Mouse (Mus musculus): ENCODE measurements around the gene Fbxo9. TPM values are rescaled to one million over a fixed set of nuclear protein-coding genes. Genes with fewer than 3 reads are reported as not detected.

Gene Fbxo9
- total and polyA plus RNA-seq, 3 experiments, result 14.3 to 24.2 (median 18.3) TPM

- in situ Hi-C loops (cut with MboI; ENCODE audit: low pct_ligation_motif_present, low pct_unique_long_range_greater_than_20kb, low sequenced_read_pairs) (no loop called here), dilution Hi-C loops (cut with MboI; ENCODE audit: extremely low pct_ligation_motif_present, extremely low pct_unique_long_range_greater_than_20kb, low sequenced_read_pairs) (no loop called here)
- Histone ChIP-seq H3K9me3 (replicated peaks; ENCODE audit: low read length) (peaks cover 11% of the 10 kb centered on the region), H3K79me2 (replicated peaks; ENCODE audit: control insufficient read depth, extremely low read depth, insufficient read depth, poor library complexity, severe bottlenecking) (no peaks in the 10 kb centered on the region), H3K9ac (ENCODE audit: insufficient read depth, low read depth) (no peak overlapping the region), H3K27me3 (replicated peaks) (no peaks in the 10 kb centered on the region), H3K4me2 (ENCODE audit: insufficient read depth, low read depth, poor library complexity, severe bottlenecking) (no peak overlapping the region), H3K36me3 (replicated peaks in 1 of 2; ENCODE audit: control insufficient read depth in 1 of 2, insufficient read depth in 1 of 2, low read length in 1 of 2) (peaks cover 37 to 73% of the 10 kb centered on the region in 2 experiments), H3K4me3 (replicated peaks in 1 of 3; ENCODE audit: low read depth in 2 of 3, low read length in 2 of 3, poor library complexity in 1 of 3) (no peak overlapping the region), H3K27ac (ENCODE audit: insufficient read depth, low read depth) (no peak overlapping the region), H3K4me1 (ENCODE audit: control insufficient read depth in 1 of 2, insufficient read depth in 2 of 2) (peaks cover 0 to 4% of the 10 kb centered on the region in 2 experiments; a peak in 2 of 4 replicates)
- no peak for TF ChIP-seq CHD1 (IDR thresholded peaks at IDR 0.05; ENCODE audit: low read depth, low read length)
- no peak for DNase-seq (ENCODE audit: extremely low read depth)
Measured at GRCm38 (mm10) chr9:78095686-78096085, 13.2 kb downstream of the Fbxo9 start.

DNA sequence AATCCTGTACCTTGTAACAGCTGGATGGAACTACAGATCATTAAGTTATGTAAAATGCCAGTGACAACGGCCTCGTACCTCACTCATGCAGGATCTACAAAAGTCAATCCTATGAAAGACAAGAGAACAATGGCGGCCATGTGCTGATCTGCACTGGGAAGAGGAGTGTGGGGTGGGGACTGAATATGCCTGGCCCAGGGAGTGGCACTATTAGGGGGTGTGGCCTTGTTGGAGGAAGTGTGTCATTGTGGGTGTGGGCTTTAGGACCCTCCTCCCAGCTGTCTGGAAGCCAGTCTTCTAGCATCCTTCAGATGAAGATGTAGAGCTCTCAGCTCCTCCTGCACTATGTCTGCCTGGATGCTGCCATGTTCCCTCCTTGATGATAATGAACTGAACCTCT, 18.3 kb downstream of the Fbxo9 start:
- Histone ChIP-seq H3K36me3 (replicated peaks in 1 of 2; ENCODE audit: control insufficient read depth in 1 of 2, insufficient read depth in 1 of 2, low read length in 1 of 2) (peaks cover 24 to 68% of the 10 kb centered on the region in 2 experiments), H3K79me2 (replicated peaks; ENCODE audit: control insufficient read depth, extremely low read depth, insufficient read depth, poor library complexity, severe bottlenecking) (no peaks in the 10 kb centered on the region), H3K4me3 (replicated peaks in 1 of 3; ENCODE audit: low read depth in 2 of 3, low read length in 2 of 3, poor library complexity in 1 of 3) (no peak overlapping the region), H3K27me3 (replicated peaks) (no peaks in the 10 kb centered on the region), H3K9ac (ENCODE audit: insufficient read depth, low read depth) (no peak overlapping the region), H3K9me3 (replicated peaks; ENCODE audit: low read length) (no peaks in the 10 kb centered on the region), H3K27ac (ENCODE audit: insufficient read depth, low read depth) (no peak overlapping the region), H3K4me2 (ENCODE audit: insufficient read depth, low read depth, poor library complexity, severe bottlenecking) (no peak overlapping the region), H3K4me1 (ENCODE audit: control insufficient read depth in 1 of 2, insufficient read depth in 2 of 2) (peaks cover 0 to 17% of the 10 kb centered on the region in 2 experiments; a peak in 2 of 4 replicates)
- no peak for DNase-seq (ENCODE audit: extremely low read depth)
- dilution Hi-C loops (cut with MboI; ENCODE audit: extremely low pct_ligation_motif_present, extremely low pct_unique_long_range_greater_than_20kb, low sequenced_read_pairs), result no loop called here
- TF ChIP-seq USF1 (IDR thresholded peaks at IDR 0.05; ENCODE audit: low read depth, low read length) (no peak), BHLHE40 (IDR thresholded peaks at IDR 0.05; ENCODE audit: low read depth, low read length) (no peak), ELF1 (IDR thresholded peaks at IDR 0.05; ENCODE audit: low read depth, low read length) (no peak), IRF4 (IDR thresholded peaks at IDR 0.05; ENCODE audit: low read depth, low read length) (no peak), CHD2 (IDR thresholded peaks at IDR 0.05; ENCODE audit: low read length) (no peak), CHD1 (IDR thresholded peaks at IDR 0.05; ENCODE audit: low read depth, low read length) (no peak), MAFK (IDR thresholded peaks at IDR 0.05; ENCODE audit: insufficient replicate concordance, low read length) (no peak), EP300 (IDR thresholded peaks at IDR 0.05; ENCODE audit: low read length) (no peak), SIN3A (IDR thresholded peaks at IDR 0.05; ENCODE audit: low read length) (no peak)
- in situ Hi-C loops (cut with MboI; ENCODE audit: low pct_ligation_motif_present, low pct_unique_long_range_greater_than_20kb, low sequenced_read_pairs), result no loop called here

- Histone ChIP-seq H3K79me2 (replicated peaks; ENCODE audit: control insufficient read depth, extremely low read depth, insufficient read depth, poor library complexity, severe bottlenecking) (no peaks in the 10 kb centered on the region), H3K36me3 (replicated peaks in 1 of 2; ENCODE audit: control insufficient read depth in 1 of 2, insufficient read depth in 1 of 2, low read length in 1 of 2) (peaks cover 24 to 67% of the 10 kb centered on the region in 2 experiments)
Measured at GRCm38 (mm10) chr9:78089906-78090305, 19.0 kb downstream of the Fbxo9 start.

More at GRCm38 (mm10) chr9:78089906-78090305, 19.0 kb downstream of the Fbxo9 start:
- Histone ChIP-seq H3K4me1 (ENCODE audit: control insufficient read depth in 1 of 2, insufficient read depth in 2 of 2) (peaks cover 0 to 24% of the 10 kb centered on the region in 2 experiments; a peak in 2 of 4 replicates), H3K9me3 (replicated peaks; ENCODE audit: low read length) (no peaks in the 10 kb centered on the region), H3K27ac (ENCODE audit: insufficient read depth, low read depth) (no peak overlapping the region), H3K9ac (ENCODE audit: insufficient read depth, low read depth) (no peak overlapping the region), H3K4me3 (replicated peaks in 1 of 3; ENCODE audit: low read depth in 2 of 3, low read length in 2 of 3, poor library complexity in 1 of 3) (no peak overlapping the region), H3K4me2 (ENCODE audit: insufficient read depth, low read depth, poor library complexity, severe bottlenecking) (no peak overlapping the region), H3K27me3 (replicated peaks) (no peaks in the 10 kb centered on the region)
- no peak for TF ChIP-seq GABPA (IDR thresholded peaks at IDR 0.05; ENCODE audit: insufficient replicate concordance, low read depth, low read length)
- TF ChIP-seq USF2 (conservative IDR thresholded peaks at IDR 0.05; ENCODE audit: low read depth, low read length), result no peak
- no peak for TF ChIP-seq PAX5 (IDR thresholded peaks at IDR 0.05; ENCODE audit: low read length)
- in situ Hi-C loops (cut with MboI; ENCODE audit: low pct_ligation_motif_present, low pct_unique_long_range_greater_than_20kb, low sequenced_read_pairs) (no loop called here), dilution Hi-C loops (cut with MboI; ENCODE audit: extremely low pct_ligation_motif_present, extremely low pct_unique_long_range_greater_than_20kb, low sequenced_read_pairs) (no loop called here)
- no peak for DNase-seq (ENCODE audit: extremely low read depth)

All from CH12.LX (cell line).